Mouse (Mus musculus) limb, embryonic 10.5 days (tissue): Measurements from ENCODE around the gene Gabbr2. TPM values are rescaled to one million over a fixed set of nuclear protein-coding genes. Genes with fewer than 3 reads are reported as not detected.
"Not testable (repeated sequence)": the region's sequence is repeated elsewhere in the genome, so short reads cannot be mapped to it uniquely, and the experiment has no call there.

ENCODE experiments used
- DNase-seq: peaks from one replicate; pipeline ENCODE4 v3.0.0-alpha.2; 2017; ENCODE audit warnings: low spot score
- H3K27ac ChIP-seq: fragments of 300-500 bp; sonication (generic); 2 replicates; pipeline ENCODE4 v1.5.1; 2016; ENCODE audit warnings: mild to moderate bottlenecking
- H3K27me3 ChIP-seq: fragments of 300-500 bp; sonication (generic); 2 replicates; pipeline ENCODE4 v1.6.1; 2016; ENCODE audit warnings: low read depth, mild to moderate bottlenecking; ENCODE audit not compliant: poor library complexity, severe bottlenecking
- H3K36me3 ChIP-seq: fragments of 300-500 bp; sonication (generic); 2 replicates; pipeline ENCODE4 v1.6.1; 2016; ENCODE audit warnings: mild to moderate bottlenecking, moderate library complexity
- H3K4me1 ChIP-seq: fragments of 300-500 bp; sonication (generic); 2 replicates; pipeline ENCODE4 v1.6.1; 2016
- H3K4me3 ChIP-seq: fragments of 300-500 bp; sonication (generic); 2 replicates; pipeline ENCODE4 v1.5.1; 2016; ENCODE audit warnings: mild to moderate bottlenecking, moderate library complexity
- H3K9me3 ChIP-seq: fragments of 300-500 bp; sonication (generic); replicated peaks from 2 replicates; pipeline ENCODE4 v1.6.1; 2016; ENCODE audit warnings: mild to moderate bottlenecking
- WGBS: fragments of 180-500 bp; shearing (Covaris S2); methylation state at CpG from one replicate; pipeline ENCODE4 v1.1.7; 2016; 5-methylcytosine and 5-hydroxymethylcytosine counted together
- polyA plus RNA-seq: library from polyadenylated mRNA; unstranded; fragments of >200 nt; fragmentation: Nextera tagmentation; extraction: Ambion mirVana; gene quantifications from 2 replicates; pipeline ENCODE4 v1.2.1, GENCODE M21; 2016

Gabbr2 gene
- polyA plus RNA-seq, 1 experiment from 2014 or later: 0.10 TPM

GRCm38 (mm10) chr4:46655298-46655697 lies 336.4 kb downstream of the Gabbr2 start:
- DNase-seq: no peak
- peaks cover 36% of the 10 kb centered on the region for H3K27me3 ChIP-seq
- 66% methylated on average over 1 of the region's 1 CpGs for WGBS
- H3K36me3 ChIP-seq: no peaks in the 10 kb centered on the region
- H3K9me3 ChIP-seq: no peaks in the 10 kb centered on the region
- H3K4me3 ChIP-seq: no peak overlapping the region
- peaks cover 6% of the 10 kb centered on the region; the same call in 1 of the 2 replicates for H3K4me1 ChIP-seq
- no peak overlapping the region for H3K27ac ChIP-seq

GRCm38 (mm10) chr4:46650086-46650753 lies 341.5 kb downstream of the Gabbr2 start, which contains the start of gene Tbc1d2:
Gene Tbc1d2, minus strand, starts transcription at chr4:46650209.
- DNase-seq: peak; percentile 96
- peak within 1 kb of the TSS; percentile 95 for H3K27ac ChIP-seq
- peaks cover 58% of the 10 kb centered on the region for H3K27me3 ChIP-seq
- WGBS: under 1% methylated on average over 69 of the region's 69 CpGs
- peaks cover 13% of the 10 kb centered on the region for H3K4me1 ChIP-seq
- H3K4me3 ChIP-seq: peak within 1 kb of the TSS; percentile 80
- no peaks in the 10 kb centered on the region for H3K36me3 ChIP-seq
- no peaks in the 10 kb centered on the region for H3K9me3 ChIP-seq

DNA sequence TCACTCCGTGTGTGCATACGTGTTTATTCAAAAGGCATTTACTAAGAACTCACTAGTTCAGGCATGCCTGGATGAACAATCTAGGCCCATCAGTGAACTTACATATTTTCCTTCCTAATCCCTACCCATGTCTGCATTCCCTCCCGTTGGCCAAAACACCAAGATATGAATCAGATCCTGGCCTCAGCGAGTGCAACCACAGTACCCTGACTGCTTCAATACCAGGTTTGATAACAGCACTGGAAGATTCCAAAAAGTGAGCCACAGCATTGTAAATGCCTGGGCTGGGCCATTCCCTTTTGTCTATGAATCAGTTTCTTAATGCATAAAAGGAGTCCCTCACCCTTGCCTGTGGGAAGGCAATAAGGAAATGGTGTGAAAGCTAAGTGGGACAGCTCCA lies 342.5 kb downstream of the Gabbr2 start:
- WGBS: 52% methylated on average over 4 of the region's 4 CpGs
- no peaks in the 10 kb centered on the region for H3K36me3 ChIP-seq
- no peak for DNase-seq
- peak overlapping the region; percentile 80 for H3K4me3 ChIP-seq
- H3K9me3 ChIP-seq: no peaks in the 10 kb centered on the region
- H3K27ac ChIP-seq: no peak overlapping the region
- H3K4me1 ChIP-seq: peaks cover 13% of the 10 kb centered on the region
- H3K27me3 ChIP-seq: peaks cover 52% of the 10 kb centered on the region

GRCm38 (mm10) chr4:46643676-46644112 lies 348.0 kb downstream of the Gabbr2 start:
- Histone ChIP-seq H3K27ac (peak overlapping the region; percentile 50), H3K9me3 (no peaks in the 10 kb centered on the region), H3K4me3 (no peak overlapping the region), H3K36me3 (no peaks in the 10 kb centered on the region), H3K4me1 (peaks cover 10% of the 10 kb centered on the region; the same call in 1 of the 2 replicates), H3K27me3 (peaks cover 13% of the 10 kb centered on the region)
- 82% methylated on average over 8 of the region's 8 CpGs for WGBS
- DNase-seq: no peak

DNA sequence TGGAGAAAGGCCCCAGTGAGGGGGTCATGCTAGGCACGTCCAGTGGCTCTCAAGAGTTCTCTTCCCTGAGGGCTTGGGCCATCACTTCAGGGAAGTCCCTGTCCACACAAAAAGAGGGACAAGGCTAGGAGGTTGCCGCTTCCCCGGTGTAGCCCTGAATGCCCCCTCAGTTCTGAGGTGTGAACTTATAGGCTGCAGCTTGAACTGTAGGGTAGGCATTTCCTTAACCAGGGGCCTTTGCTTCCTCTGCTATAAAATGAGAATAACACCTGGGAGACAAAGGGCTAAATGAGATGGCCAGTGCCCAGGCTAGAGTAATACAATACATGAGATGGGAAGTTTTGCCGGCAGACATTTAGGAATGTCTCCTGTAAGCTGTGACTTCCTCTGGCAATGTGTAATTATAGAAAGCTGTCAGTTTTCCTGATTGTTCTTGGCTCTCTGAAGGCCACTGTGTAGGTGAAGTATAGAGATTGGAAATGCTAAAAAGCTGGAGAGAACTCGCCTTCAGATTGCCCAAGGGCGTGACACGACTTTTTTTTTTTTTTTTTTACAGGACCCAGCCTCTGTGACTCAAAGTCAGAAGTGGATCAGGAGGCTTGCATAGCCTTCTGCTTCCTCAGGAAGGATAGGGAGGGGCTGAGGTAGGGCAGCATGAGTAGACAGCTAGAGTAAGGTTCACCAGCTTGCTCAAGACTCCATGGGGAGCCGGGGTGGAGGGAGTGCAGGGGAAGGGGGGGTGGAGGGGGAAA lies 348.6 kb downstream of the Gabbr2 start:
- Histone ChIP-seq H3K9me3 (no peaks in the 10 kb centered on the region), H3K36me3 (no peaks in the 10 kb centered on the region), H3K27ac (peak overlapping the region; percentile 51), H3K27me3 (peaks cover 7% of the 10 kb centered on the region), H3K4me3 (no peak overlapping the region), H3K4me1 (peaks cover 10% of the 10 kb centered on the region; the same call in 1 of the 2 replicates)
- 74% methylated on average over 8 of the region's 8 CpGs for WGBS
- DNase-seq: no peak

DNA sequence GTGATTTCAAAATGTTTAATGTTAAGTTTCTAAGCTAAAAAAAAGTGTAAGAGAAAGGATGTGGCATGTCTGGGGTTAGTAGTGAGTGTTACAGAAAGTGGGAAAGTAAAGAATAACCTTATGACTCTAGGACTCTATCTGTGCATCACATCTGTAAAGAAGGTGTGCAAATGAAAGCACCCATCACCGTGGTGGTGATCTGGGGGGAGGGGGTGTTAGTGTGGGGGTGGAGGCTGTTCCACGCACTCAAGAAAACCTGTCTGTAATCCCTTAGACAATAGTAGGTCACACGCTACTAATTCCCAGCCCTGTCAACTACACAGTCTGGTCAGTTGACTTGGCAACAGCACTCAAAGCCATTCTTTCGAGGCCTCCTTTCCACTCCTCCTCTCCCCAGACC lies 350.4 kb downstream of the Gabbr2 start:
- Histone ChIP-seq H3K27me3 (no peaks in the 10 kb centered on the region), H3K9me3 (no peaks in the 10 kb centered on the region), H3K4me3 (no peak overlapping the region), H3K36me3 (no peaks in the 10 kb centered on the region), H3K4me1 (peaks cover 10% of the 10 kb centered on the region; the same call in 1 of the 2 replicates), H3K27ac (no peak overlapping the region)
- no peak for DNase-seq
- 84% methylated on average over 4 of the region's 4 CpGs for WGBS

DNA sequence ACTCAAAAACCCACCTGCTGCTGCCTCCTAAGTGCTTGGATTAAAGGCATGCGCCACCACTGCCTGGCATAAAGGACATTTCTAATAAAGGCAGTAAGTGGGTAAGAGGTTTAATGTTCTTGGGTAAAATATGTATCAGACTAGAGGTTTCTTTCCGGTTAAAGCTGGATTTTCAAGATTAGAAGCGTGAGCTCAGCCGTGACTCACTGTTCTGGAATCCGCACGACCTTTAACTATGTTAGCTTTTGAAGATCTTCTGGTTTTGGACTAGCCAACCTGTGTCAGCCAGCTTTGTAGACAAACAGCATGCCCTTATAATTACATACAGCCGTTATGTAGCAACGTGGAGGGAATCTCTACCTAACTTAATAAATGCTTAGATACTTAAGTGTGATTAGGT lies 351.8 kb downstream of the Gabbr2 start:
- no peak overlapping the region for H3K27ac ChIP-seq

DNA sequence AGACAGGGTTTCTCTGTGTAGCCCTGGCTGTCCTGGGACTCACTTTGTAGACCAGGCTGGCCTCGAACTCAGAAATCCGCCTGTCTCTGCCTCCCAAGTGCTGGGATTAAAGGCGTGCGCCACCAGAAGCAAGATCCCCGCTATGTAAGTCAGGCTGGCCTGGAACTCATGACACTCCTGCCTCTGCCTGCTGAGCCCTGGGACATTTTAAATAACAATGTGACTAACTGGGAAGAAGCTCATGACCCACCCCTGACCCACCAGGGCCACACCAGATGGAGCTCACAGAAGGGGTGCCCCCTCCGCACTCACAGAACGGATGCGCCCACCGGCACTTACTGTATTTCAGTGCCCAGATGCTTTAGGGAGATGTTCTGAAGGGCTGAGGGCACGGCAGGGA lies 354.4 kb downstream of the Gabbr2 start:
- 94% methylated on average over 10 of the region's 10 CpGs for WGBS
- DNase-seq, H3K9me3 ChIP-seq, H3K27me3 ChIP-seq, H3K4me1 ChIP-seq, H3K36me3 ChIP-seq, H3K27ac ChIP-seq, H3K4me3 ChIP-seq: not testable (repeated sequence)

More for the DNA sequence above, 351.8 kb downstream of the Gabbr2 start:
- no peak for DNase-seq
- Histone ChIP-seq H3K4me3 (no peak overlapping the region), H3K4me1 (peaks cover 14% of the 10 kb centered on the region), H3K36me3 (no peaks in the 10 kb centered on the region), H3K9me3 (no peaks in the 10 kb centered on the region), H3K27me3 (no peaks in the 10 kb centered on the region)
- 88% methylated on average over 8 of the region's 8 CpGs for WGBS

DNA sequence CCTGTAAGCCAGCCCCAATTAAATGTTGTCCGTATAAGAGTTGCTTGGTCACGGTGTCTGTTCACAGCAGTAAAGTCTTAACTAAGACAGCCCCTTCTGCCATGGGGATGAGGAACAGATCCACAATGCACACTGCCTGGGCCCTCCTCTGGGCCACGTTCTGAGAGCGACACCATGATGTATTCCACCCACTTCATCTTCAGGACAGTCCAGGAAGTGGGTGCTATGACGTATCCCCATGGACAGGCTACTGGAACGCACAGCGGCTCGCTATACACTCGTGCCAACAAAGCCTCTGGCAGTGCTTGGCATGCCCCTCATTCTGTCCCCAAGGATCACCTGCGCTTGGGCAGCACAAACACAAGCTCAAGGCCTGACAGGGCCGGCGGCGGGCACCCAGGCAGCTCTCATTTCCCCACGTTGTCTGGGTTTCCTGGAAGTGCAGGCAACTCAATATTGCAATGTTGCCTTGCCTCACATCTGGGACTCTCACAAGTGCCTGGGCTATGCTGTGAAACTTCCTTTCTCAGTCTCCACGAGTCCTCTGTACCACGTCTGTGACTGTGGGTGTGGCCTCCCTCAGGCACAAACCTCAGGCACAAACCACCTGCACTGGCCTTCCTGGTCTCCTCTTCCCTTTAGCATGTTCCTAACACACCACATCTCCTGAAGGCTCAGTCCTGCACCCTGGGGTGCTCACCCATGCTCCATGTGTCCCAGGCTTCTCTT lies 355.8 kb downstream of the Gabbr2 start:
- no peak for DNase-seq
- Histone ChIP-seq H3K4me1 (peaks cover 5% of the 10 kb centered on the region), H3K27me3 (0 out of 2 replicates have a peak, but pooled peaks cover 7% of the 10 kb centered on the region), H3K36me3 (no peaks in the 10 kb centered on the region), H3K27ac (no peak overlapping the region), H3K9me3 (no peaks in the 10 kb centered on the region), H3K4me3 (no peak overlapping the region)
- 86% methylated on average over 16 of the region's 16 CpGs for WGBS

DNA sequence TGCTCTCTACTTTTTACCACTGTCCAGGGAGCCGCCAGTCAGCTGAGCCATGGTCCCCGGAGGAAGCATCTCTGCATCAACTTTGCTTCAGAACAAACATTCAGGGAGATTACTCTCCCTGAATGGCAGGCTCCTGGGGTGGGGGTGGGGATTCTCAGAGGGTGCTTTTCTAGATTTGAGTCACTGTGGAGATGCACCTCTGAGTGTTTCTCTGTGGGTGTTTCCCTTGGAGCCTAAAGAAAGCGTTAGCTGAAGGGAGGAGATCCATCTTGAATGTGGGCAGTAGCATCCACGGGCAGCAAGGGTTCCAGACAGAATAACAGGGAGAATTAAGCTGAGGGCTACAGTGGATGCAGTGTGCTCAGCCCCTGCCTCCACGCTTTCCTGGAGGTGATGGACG lies 356.8 kb downstream of the Gabbr2 start:
- Histone ChIP-seq H3K4me3 (no peak overlapping the region), H3K36me3 (no peaks in the 10 kb centered on the region), H3K27ac (no peak overlapping the region), H3K27me3 (0 out of 2 replicates have a peak, but pooled peaks cover 7% of the 10 kb centered on the region), H3K4me1 (peaks cover 11% of the 10 kb centered on the region), H3K9me3 (no peaks in the 10 kb centered on the region)
- 59% methylated on average over 6 of the region's 6 CpGs for WGBS
- no peak for DNase-seq

DNA sequence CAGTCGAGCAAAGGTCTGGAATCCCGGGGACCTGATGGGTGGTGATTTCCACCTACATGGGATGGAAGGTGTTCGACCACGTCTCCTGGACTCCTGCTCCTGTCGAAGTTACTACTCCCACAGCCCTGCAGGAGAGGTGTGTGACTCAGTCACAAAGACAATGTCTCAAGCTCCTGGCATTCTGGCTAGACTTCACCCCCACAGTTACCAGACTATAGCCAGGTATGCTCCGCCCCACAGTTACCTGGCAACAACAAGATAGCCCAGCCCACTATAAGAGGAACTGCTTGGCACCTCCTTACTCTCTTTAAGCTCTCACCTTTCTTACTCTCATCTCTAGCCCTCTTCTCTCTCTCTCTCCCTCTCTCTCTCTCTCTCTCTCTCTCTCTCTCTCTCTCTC lies 358.1 kb downstream of the Gabbr2 start:
- not testable (repeated sequence) for H3K27me3 ChIP-seq, H3K27ac ChIP-seq, H3K4me3 ChIP-seq, H3K9me3 ChIP-seq, H3K36me3 ChIP-seq, DNase-seq
- WGBS: 74% methylated on average over 6 of the region's 6 CpGs
- peaks cover 24% of the 10 kb centered on the region for H3K4me1 ChIP-seq

DNA sequence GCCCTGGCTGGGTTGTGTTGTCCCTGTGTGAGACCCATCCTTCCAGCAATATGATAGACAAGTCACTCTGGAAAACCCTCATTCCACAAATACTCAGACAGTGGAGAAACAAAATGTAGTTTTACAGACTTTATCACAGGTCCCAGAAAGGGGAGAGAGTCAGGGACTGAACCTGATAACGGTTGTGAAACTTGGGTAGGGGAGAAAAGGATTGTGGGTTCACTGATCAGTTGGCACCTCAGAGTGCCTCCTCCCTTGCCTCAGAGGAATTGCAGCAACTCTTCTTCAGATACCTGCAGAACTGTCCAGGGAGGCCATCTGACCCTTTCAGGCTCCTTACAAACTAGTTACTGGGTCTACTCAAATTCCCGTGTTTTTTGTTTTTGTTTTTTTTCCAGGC lies 359.2 kb downstream of the Gabbr2 start:
- Histone ChIP-seq H3K27ac (no peak overlapping the region), H3K27me3 (0 out of 2 replicates have a peak, but pooled peaks cover 7% of the 10 kb centered on the region), H3K36me3 (no peaks in the 10 kb centered on the region), H3K4me3 (no peak overlapping the region), H3K4me1 (peaks cover 33% of the 10 kb centered on the region), H3K9me3 (no peaks in the 10 kb centered on the region)
- DNase-seq: no peak
- WGBS: 76% methylated on average over 2 of the region's 2 CpGs

GRCm38 (mm10) chr4:46630390-46630789 lies 361.3 kb downstream of the Gabbr2 start:
- Histone ChIP-seq H3K9me3 (no peaks in the 10 kb centered on the region), H3K27me3 (0 out of 2 replicates have a peak, but pooled peaks cover 7% of the 10 kb centered on the region), H3K4me1 (peaks cover 38% of the 10 kb centered on the region), H3K36me3 (no peaks in the 10 kb centered on the region), H3K4me3 (no peak overlapping the region), H3K27ac (no peak overlapping the region)
- DNase-seq: no peak
- 60% methylated on average over 9 of the region's 9 CpGs for WGBS
